ENCODE assay signal across 17 mouse cellular contexts in the genomic region with DNA sequence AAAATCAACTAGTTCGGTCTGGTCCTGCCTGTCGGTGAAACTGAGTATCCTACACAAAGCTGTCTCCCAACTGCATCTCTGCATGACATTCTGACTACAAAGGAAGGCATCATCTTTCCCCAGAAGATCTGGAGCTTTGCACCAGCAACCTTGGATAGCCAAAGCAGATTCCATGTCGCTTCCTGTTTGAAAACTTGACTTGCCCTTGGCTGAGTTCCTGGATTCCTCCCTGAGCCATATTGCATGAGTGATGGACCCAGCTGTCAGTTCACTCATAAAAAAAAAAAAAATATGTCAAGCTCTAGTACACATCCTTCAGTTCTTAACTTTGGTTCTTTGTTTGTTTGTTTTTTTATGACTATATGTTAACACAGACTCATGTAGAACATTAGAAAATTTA. TPM values are rescaled to one million over a fixed set of nuclear protein-coding genes. Genes with fewer than 3 reads are reported as not detected.
A peak's percentile ranks its signal among the peaks of the same experiment; 100 is the strongest.
DNase-seq lines count a peak whose midpoint lies in the region; ATAC-seq and TF ChIP-seq lines count a peak whose summit lies in the region.
"Had no signal": no experiment of that assay in that cellular context is flagged by ENCODE, and none has a peak within 500 bp of the region (broad histone marks: within the 10 kb centered on the region; RNA-seq: fewer than 3 reads in every experiment).

No protein-coding gene starts in this region.

- H3K27me3 ChIP-seq in lung, embryonic 14.5 days (ENCODE audit: insufficient read depth, low read length): no peaks in the 10 kb centered on the region
- H3K27me3 ChIP-seq: forebrain, embryonic 12.5 days; limb, embryonic 15.5 days; midbrain, embryonic 12.5 days had no signal

- no peak overlapping the region for H3K9ac ChIP-seq in lung, embryonic 14.5 days
- H3K9ac ChIP-seq: forebrain, embryonic 12.5 days; limb, embryonic 15.5 days; midbrain, embryonic 12.5 days had no signal

- TF ChIP-seq CTCF in lung, embryonic 14.5 days (IDR thresholded peaks at IDR 0.05; ENCODE audit: low read depth): no peak

- H3K36me3 ChIP-seq in lung, embryonic 14.5 days (ENCODE audit: insufficient read depth): no peaks in the 10 kb centered on the region
- H3K36me3 ChIP-seq: forebrain, embryonic 12.5 days; limb, embryonic 15.5 days; midbrain, embryonic 12.5 days had no signal

- H3K4me2 ChIP-seq in lung, embryonic 14.5 days: no peak overlapping the region
- H3K4me2 ChIP-seq: forebrain, embryonic 12.5 days; limb, embryonic 15.5 days; midbrain, embryonic 12.5 days had no signal

- peak; percentile 37 to 71 for DNase-seq in adrenal gland, adult (ENCODE audit: inconsistent age in 2 of 2, low spot score in 1 of 2)
- DNase-seq in adrenal gland, adult 18-20 months (ENCODE audit: low spot score in 2 of 2): no peak
- peak; percentile 19 for DNase-seq in gastrocnemius, postnatal 14 days
- DNase-seq in gastrocnemius, postnatal 10 days: no peak
- peak; percentile 68 for DNase-seq in lung, embryonic 14.5 days
- DNase-seq in lung, postnatal 25 days (ENCODE audit: low spot score): no peak
- peak; percentile 19 to 21 for DNase-seq in adrenal gland, postnatal 36 days
- DNase-seq in right cerebral cortex, postnatal 4 days: no peak
- DNase-seq: heart, postnatal 14 days; kidney, adult 9 months; right cerebral cortex, adult 18-20 months; thymus, postnatal 36 days had no signal

- intact Hi-C loops in gastrocnemius, postnatal 14 days (cut with DNase I; ENCODE audit: low total_unique reads): no loop called here

- H3K4me1 ChIP-seq in lung, embryonic 14.5 days (ENCODE audit: insufficient read depth): no peaks in the 10 kb centered on the region; the same call in 1 of the 2 replicates

- H3K4me3 ChIP-seq in lung, embryonic 14.5 days (ENCODE audit: low read depth, low read length): no peak overlapping the region
- H3K4me3 ChIP-seq: forebrain, embryonic 12.5 days; limb, embryonic 15.5 days; midbrain, embryonic 12.5 days had no signal

- ATAC-seq in lung, embryonic 14.5 days (ENCODE audit: insufficient read depth): no peak
- ATAC-seq: activated CD4-positive, CD25-positive, alpha-beta regulatory T cell, adult 4 months; hindbrain, embryonic 16.5 days had no signal

- no peaks in the 10 kb centered on the region for H3K9me3 ChIP-seq in lung, embryonic 14.5 days (ENCODE audit: low read depth, low read length)
- H3K9me3 ChIP-seq: forebrain, embryonic 12.5 days; limb, embryonic 15.5 days; midbrain, embryonic 12.5 days had no signal

- WGBS in lung, embryonic 14.5 days: 51% methylated on average over 3 of the region's 3 CpGs

- peak overlapping the region; percentile 32; the same call in 1 of the 2 replicates for H3K27ac ChIP-seq in lung, embryonic 14.5 days (ENCODE audit: low read depth)
- H3K27ac ChIP-seq: forebrain, embryonic 12.5 days; limb, embryonic 15.5 days; midbrain, embryonic 12.5 days had no signal

RNA-seq across cellular contexts. Expression of a gene that starts 4.7 kb away (rescaled TPM):
- 10 to 100 TPM; 37.1 to 46.8 TPM for total RNA-seq in adrenal gland, adult 18-20 months (2021)
- total RNA-seq in gastrocnemius, postnatal 14 days (2021): 10 to 100 TPM; 18.1 to 20.3 TPM
- 10 to 100 TPM; 30.2 to 36.8 TPM for total RNA-seq in gastrocnemius, postnatal 10 days (2021)
- 18.3 and 18.9 TPM in 2 replicates for polyA plus RNA-seq in lung, embryonic 14.5 days (2014; fragmentation: Nextera tagmentation; extraction: Ambion mirVana)
- 10 to 100 TPM; 47.9 to 51.7 TPM for total RNA-seq in adrenal gland, postnatal 36 days (2021)

Comparison
In these comparisons a context has a peak if more than half of its experiments do, and no peak if none do; other contexts are left out.
1. DNase-seq: peak in adrenal gland, adult (2 of 2), gastrocnemius, postnatal 14 days (single experiment), lung, embryonic 14.5 days (single experiment) and adrenal gland, postnatal 36 days (2 of 2); none in adrenal gland, adult 18-20 months (0 of 2), gastrocnemius, postnatal 10 days (single experiment), lung, postnatal 25 days (single experiment) and right cerebral cortex, postnatal 4 days (single experiment).